Mouse (Mus musculus): ENCODE results near the gene Ehf. TPM values are rescaled to one million over a fixed set of nuclear protein-coding genes. Genes with fewer than 3 reads are reported as not detected.
A peak's percentile ranks its signal among the peaks of the same experiment; 100 is the strongest.

Ehf gene
- 1.9 and 2.2 TPM in 2 replicates for polyA plus RNA-seq (2015; fragmentation: Nextera tagmentation; extraction: Ambion mirVana)

GRCm38 (mm10) chr2:103303132-103303531 lies at the start of gene Ehf:
Ehf (minus strand) TSS chr2:103303278.
- DNase-seq (ENCODE audit: low spot score) = no peak

DNA sequence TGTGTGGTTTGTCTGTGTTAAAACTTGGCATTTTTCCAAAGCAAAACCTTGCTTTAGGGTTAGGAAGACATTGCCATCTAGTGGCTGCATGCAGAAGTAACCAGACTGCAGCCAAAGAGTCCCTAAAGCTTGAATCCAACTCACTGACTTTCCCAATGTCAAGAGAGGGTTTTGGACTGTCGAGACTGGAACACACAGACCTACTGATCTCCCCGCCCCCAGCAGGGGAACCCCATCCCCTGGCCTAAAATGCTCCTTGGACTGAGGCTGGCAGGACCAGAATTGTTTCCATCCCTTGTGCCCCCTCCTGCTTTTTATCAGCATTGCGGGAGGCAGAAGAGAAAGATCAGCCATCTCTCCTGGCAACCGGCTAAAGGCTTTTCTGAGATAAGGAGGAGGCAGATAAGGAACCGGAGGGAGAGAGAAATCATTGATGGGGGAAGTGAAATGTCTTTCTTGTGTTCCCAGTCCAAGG lies 44.4 kb upstream of the Ehf start:
- DNase-seq (ENCODE audit: low spot score) = peak; percentile 39

- DNase-seq (ENCODE audit: low spot score) = no peak
Observed at GRCm38 (mm10) chr2:103346751-103347289, 43.7 kb upstream of the Ehf start.

DNA sequence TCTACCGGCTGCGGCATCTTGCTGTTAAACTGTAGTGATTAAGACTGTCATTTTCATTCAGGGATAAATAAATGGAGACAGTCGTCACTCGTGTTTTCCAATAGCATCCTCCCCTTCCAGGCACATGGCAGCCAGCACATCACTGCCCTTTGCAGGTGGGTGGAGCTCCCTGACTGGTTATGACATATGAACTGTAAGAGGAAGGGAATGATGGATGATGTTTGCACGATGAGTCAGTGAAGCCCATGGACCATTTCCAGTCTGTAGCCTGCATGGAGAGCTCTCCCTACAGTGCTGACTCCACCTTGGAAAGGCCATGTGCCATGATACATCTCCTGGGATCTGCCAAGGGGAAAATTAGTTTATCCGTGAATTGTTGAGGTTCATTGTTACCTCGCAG lies 40.5 kb upstream of the Ehf start:
- DNase-seq (ENCODE audit: low spot score) = no peak

GRCm38 (mm10) chr2:103342123-103342522 lies 39.0 kb upstream of the Ehf start:
- DNase-seq (ENCODE audit: low spot score) = no peak

DNA sequence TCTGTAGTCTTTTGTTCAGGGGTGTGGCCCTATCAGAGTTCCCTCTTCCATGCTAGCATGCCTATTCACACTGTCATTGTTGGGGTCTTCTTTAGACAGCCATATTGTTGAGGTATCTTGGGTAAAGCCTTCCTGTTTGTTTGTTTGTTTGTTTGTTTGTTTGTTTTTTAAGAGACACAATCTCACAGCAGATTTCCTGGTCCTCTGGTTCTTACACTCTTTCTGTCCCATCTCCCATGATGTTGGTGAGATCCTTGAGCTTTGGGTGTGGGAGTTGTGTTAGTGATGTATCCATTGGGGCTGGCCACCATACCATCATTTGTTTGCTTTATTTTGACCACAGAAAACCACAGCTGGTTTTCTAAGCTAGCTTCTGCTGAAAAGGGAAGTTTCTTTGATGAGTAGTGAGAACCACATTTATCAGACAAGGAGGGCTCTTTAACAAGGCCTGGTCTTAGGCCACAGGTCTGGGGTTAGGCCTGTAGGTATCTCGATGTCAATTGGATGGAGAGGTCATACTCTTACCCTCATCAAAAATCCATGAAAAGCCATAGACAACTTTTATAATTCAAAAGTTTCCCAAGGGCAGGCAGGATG lies 38.4 kb upstream of the Ehf start:
- no peak for DNase-seq (ENCODE audit: low spot score)

- DNase-seq (ENCODE audit: low spot score) = no peak
Observed at GRCm38 (mm10) chr2:103338706-103339105, 35.6 kb upstream of the Ehf start.

GRCm38 (mm10) chr2:103337370-103337769 lies 34.3 kb upstream of the Ehf start:
- DNase-seq (ENCODE audit: low spot score) = no peak

- DNase-seq (ENCODE audit: low spot score) = no peak
Observed at GRCm38 (mm10) chr2:103336621-103337020, 33.5 kb upstream of the Ehf start.

DNA sequence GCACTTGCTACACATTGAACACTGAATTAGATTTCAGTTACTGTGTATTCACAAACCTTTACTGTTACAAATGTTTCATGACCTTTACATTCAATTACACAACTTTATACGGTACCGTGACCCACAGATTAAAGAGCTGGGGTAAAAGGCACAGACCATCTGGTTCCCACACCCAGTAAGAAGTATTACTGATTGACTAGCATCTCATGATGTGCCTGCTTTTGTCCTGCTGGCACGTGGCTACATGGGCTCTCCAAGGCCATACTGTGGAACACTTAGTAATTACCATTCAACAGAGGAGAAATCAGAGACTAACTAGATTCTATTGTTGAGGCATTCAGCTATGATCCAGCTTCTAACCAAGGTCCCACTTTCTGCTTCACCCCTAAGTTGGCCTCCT lies 32.9 kb upstream of the Ehf start:
- DNase-seq (ENCODE audit: low spot score) = no peak

DNA sequence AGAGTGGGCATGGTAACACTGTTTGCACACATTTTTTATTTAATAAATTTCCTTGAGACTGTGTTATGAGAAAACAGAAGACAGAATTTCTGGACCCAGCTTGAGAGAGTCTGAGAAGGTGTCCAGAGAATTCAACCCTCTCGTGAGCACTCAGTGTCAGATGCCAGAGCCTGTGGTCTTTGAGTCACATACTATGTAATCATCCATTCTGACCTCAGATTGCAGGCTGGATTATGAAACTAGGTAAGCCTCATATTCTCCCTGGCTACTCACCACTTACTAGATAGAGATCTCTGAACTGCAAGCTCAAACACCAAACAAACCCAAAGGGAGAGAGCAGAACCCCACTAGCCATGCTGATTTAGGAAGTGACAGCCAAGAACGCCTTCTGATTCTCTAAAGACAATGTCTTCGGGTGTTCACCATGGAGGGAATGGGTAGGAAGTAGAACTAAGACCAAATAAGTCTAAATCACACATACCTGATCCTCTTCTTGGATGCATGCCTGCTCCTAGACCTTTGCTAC lies 28.7 kb upstream of the Ehf start:
- DNase-seq (ENCODE audit: low spot score) = no peak

DNA sequence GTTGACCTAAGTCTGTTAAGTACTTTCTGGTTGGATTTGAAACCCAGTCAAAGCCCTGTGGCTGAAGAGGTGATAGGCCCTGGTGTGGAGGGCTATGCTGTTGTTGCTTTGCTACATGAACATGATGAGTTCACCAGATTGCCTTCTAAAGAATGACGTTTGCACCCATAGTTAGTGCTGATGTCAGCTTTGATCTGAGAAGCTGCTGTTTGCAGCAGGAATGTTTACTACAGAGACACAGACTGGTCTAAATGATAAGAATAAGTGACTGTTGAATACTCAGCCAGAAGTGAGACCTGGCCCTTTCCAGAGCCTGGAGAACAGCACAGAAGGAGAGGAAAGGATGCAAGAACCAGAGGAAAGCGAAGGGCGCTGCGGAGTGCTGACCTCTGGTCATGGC lies 25.7 kb upstream of the Ehf start:
- no peak for DNase-seq (ENCODE audit: low spot score)

- no peak for DNase-seq (ENCODE audit: low spot score)
Observed at GRCm38 (mm10) chr2:103325301-103326048, 22.4 kb upstream of the Ehf start.

GRCm38 (mm10) chr2:103324320-103324719 lies 21.2 kb upstream of the Ehf start:
- no peak for DNase-seq (ENCODE audit: low spot score)

DNA sequence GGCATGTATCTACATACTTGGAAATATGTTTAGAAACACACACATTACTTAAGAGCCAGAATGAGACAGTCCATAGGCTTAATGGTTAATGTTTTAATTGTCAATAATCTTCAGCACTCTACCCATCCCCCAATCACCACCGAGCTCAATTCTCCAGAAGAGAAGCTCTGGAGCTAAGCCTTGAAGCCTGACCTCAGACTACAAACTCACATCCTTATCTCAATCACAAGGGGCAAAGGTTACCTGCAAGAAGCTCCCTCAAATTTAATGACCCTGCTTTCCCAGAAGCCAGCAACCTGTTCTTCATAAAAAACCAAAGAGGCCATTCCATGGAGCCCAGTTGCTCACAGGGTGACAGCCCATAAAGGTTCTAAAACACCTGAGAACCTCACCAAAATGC lies 19.1 kb upstream of the Ehf start:
- no peak for DNase-seq (ENCODE audit: low spot score)

DNA sequence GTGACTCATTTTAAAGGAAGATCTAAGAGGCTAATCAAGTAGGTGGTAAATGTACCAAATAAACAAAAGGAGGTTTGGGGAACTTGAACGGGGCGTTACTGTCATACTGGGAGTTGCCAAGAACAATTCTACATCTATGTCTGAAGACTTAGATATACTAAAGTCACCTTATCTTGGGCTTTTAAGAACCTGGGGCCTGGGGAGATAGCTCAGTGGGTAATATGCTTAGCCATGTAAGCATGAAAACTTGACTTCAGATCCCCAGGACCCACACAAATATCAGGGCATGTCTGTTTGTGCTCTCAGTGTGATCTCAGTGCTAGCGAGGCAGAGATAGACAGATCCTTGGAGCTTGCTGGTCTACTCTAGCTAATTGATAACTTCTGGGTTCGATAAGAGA lies 18.6 kb upstream of the Ehf start:
- DNase-seq (ENCODE audit: low spot score) = no peak

DNA sequence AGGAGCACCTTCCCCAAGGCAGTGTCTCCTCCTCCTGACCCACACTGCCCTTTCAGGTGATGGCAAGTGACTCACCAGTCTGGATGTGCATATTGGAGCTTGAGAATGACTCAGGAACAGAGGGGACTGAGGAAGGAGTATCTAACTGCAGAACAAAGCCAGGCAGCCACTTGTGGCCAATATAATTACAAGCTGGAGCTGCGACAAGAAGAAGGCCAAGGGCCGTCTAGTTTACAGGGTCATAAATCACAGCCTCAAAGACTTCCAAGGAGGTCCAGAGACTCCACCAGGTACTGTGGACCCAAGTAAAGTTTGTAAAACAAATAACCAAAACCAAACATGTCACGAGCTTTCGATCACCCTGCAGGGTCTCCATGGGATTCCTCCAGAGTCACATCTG lies 10.9 kb upstream of the Ehf start:
- no peak for DNase-seq (ENCODE audit: low spot score)

DNA sequence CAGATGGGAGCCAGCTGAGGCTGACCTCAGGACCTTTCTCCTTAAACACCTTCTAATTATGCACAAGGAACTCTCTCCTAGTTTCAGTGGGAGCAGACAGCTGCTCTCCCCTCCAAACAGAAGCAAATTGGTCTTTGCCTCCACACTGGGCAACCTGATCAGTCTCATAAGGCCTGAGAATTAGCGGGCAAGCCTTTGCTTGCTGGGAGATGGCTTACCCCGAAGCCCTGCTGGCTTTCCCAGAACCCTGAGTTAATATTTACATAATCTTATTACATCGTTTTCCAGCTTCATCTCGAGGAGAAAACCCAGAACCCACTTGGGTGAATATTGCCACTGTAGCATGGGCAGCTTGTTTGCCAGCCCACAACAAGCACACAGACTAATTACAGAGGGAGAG lies 9.6 kb upstream of the Ehf start:
- DNase-seq (ENCODE audit: low spot score) = no peak

DNA sequence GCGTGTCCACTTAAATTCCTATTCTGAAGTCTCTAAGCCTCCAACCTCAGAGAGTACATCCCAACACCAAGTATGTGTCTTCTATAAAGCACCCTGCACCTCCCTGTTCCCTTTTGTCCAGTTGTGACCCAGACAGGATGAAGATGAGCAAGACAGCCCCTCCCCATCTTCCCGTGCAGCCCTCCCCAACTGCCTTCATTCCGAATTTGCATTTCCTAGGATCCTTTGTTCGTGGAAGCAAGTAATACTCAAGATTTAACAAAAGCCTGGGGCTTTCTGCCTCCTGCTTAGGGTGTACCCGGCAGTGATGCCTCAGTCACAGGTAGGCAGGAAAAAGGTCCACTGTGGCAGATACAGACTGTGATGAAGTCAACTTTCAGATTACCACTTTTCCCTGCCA lies 7.6 kb upstream of the Ehf start:
- no peak for DNase-seq (ENCODE audit: low spot score)

GRCm38 (mm10) chr2:103306686-103307085 lies 3.6 kb upstream of the Ehf start:
- DNase-seq (ENCODE audit: low spot score) = no peak

DNA sequence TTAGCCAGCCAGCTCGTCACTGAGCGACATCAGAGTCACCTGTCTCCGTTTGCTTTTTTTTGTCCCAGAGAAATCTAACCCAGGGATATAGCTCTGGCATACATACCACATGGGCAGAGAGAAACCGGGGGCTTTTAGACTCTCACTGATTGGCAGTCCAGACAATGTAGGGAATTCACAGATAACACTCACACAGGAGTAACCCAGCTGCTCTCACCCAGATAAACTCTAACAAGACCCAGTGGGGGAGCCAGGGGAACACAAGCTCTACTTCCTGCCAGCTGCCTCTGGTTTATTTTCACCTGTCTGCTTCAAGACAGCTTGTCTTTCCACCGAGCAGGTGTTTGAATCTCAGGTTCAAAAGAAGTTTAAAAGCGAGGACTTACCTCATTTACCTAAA lies 409 bp downstream of the Ehf start:
- peak; percentile 18 for DNase-seq (ENCODE audit: low spot score)

GRCm38 (mm10) chr2:103298711-103299463 lies 4.2 kb downstream of the Ehf start:
- no peak for DNase-seq (ENCODE audit: low spot score)

Data from thymus, postnatal 0 days (tissue).